Mouse (Mus musculus) frontal cortex, adult (tissue): Measurements from ENCODE around the gene Sdsl.

Experiments used
- ATAC-seq: cut with Nextera tagmentation; 2 replicates; pipeline ENCODE4 v1.9.2; 2017; ENCODE audit warnings: mild to moderate bottlenecking, moderate library complexity, mixed read lengths; ENCODE audit not compliant: low TSS enrichment

Gene Sdsl

GRCm38 (mm10) chr5:120495064-120495702 lies 22.6 kb upstream of the Sdsl start:
- peak; percentile 32 for ATAC-seq

DNA sequence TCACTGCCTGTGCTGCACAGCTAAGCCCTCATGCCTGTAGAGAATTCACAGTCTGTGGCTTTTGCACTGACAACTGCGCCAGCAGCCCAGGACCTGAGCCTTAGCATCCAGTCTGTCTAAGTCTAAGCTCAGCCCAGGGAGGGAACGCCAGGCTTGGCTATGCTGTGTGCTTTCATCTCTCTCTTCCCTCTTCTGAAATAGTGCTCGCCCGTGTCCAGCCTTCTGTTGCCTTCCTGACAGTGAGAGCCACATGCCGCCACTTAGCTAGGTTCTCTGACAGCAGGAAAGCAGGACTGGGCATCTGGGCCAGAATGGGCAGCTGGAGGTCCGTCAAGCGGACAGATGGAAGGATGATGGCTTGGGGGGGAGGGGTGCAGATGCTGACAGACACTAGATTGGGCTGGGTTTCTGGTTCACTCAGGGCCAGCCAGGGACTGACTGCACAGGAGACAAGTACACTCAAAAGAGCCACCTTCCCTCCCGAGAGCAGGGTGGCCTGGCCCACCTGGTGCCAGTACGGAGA lies 21.3 kb upstream of the Sdsl start:
- ATAC-seq = 0 out of 2 replicates have a peak, but pooled peaks have one; percentile 31

DNA sequence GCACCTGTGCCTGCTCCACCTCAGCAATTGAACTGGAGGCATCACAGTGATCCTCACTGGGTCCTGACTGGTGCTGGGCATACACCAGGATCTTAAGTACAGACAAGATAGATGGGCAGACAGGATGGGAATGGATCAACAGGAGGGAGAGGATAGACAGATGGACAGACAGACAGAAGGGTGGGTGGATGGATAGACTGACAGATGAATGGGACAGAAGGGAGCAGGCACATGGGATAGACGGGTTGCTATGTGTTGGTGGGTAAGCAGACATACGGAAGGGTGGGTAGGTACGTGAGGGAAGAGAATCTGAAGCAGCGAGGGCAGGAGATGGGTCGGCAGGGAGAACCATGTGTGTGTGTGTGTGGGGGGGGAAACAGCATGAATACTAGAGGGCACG lies 20.8 kb upstream of the Sdsl start:
- no peak for ATAC-seq

- ATAC-seq = 0 out of 2 replicates have a peak, but pooled peaks have one; percentile 41
These were observed 19.8 kb upstream of the Sdsl start for GRCm38 (mm10) chr5:120492437-120492836.

- no peak for ATAC-seq
These were observed 18.1 kb upstream of the Sdsl start for GRCm38 (mm10) chr5:120490679-120491192.

GRCm38 (mm10) chr5:120487844-120488243 lies 15.2 kb upstream of the Sdsl start:
- no peak for ATAC-seq

- ATAC-seq = no peak
These were observed 10.8 kb upstream of the Sdsl start for GRCm38 (mm10) chr5:120483399-120483798.

- ATAC-seq = no peak
These were observed 8.6 kb upstream of the Sdsl start for GRCm38 (mm10) chr5:120481205-120481604.

- ATAC-seq = no peak
These were observed 6.9 kb upstream of the Sdsl start for GRCm38 (mm10) chr5:120479538-120479937.

DNA sequence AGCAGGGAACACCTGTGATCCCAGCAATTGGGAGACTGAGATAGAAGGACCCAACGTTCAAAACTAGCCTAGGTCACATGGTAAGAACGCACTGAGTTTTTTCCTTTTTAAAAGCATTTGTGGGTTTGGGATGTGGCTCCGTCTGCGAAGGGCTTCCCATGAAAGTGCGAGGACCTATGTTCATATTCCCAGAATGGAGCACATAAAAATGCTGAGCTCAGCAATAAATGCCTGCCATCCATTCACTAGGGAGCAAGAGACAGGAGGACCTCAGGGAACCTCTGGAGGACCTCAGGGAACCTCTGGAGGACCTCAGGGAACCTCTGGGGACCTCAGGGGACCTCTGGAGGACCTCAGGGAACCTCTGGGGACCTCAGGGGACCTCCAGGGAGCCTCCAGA lies 5.4 kb upstream of the Sdsl start:
- no peak for ATAC-seq

- ATAC-seq = no peak
These were observed 3.7 kb upstream of the Sdsl start, which contains the start of gene Sds for GRCm38 (mm10) chr5:120476296-120476695. TSS of gene Sds (plus strand) at chr5:120476526.

- no peak for ATAC-seq
These were observed 3.3 kb upstream of the Sdsl start for GRCm38 (mm10) chr5:120475861-120476260.

- no peak for ATAC-seq
These were observed 751 bp upstream of the Sdsl start for GRCm38 (mm10) chr5:120473361-120473760.

GRCm38 (mm10) chr5:120471538-120471937 lies 1.1 kb downstream of the Sdsl start:
- no peak for ATAC-seq

DNA sequence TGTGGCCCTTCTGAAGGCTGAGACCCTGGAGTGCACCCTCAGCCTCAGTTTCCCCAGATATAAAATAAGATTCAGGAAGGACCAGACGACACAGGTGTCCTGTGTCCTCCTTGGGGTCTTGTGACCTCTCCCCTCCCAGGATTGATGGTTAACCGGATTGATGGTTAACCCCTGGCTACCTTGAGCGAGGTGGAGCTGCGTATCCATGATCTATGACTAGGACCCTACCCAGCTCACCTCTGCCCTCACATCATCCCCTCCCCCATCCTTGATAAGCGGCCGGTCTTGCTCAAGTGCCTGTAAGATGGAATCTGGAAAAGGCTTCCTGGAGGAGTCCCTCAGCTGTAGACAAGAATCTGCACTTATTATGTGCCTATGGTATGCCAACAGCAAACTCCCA lies 3.8 kb downstream of the Sdsl start:
- no peak for ATAC-seq

- no peak for ATAC-seq
These were observed 4.3 kb downstream of the Sdsl start for GRCm38 (mm10) chr5:120468336-120468735.

- no peak for ATAC-seq
These were observed 5.6 kb downstream of the Sdsl start for GRCm38 (mm10) chr5:120467026-120467425.

GRCm38 (mm10) chr5:120465860-120466259 lies 6.8 kb downstream of the Sdsl start:
- no peak for ATAC-seq

GRCm38 (mm10) chr5:120465062-120465461 lies 7.5 kb downstream of the Sdsl start:
- no peak for ATAC-seq

- no peak for ATAC-seq
These were observed 8.3 kb downstream of the Sdsl start for GRCm38 (mm10) chr5:120464321-120464720.

DNA sequence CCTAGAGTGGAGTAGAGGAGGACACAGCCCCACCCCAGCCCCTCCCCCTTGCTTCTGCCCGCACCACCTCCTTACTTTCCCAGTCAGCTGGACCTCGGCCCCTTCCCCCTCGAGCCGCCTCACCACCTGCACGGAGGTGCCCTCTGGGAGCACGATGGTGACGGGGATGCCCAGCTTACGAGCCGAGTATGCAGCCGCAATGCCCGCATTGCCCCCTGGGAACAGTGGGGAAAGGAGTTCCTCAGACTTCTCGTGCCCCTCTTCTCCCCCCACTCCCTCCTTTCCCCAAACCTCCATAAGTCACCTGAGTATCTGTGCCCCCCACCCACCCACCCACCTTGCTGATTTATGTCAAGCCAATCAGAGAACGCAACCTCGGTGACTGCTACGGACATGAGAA lies 10.7 kb downstream of the Sdsl start:
- no peak for ATAC-seq

DNA sequence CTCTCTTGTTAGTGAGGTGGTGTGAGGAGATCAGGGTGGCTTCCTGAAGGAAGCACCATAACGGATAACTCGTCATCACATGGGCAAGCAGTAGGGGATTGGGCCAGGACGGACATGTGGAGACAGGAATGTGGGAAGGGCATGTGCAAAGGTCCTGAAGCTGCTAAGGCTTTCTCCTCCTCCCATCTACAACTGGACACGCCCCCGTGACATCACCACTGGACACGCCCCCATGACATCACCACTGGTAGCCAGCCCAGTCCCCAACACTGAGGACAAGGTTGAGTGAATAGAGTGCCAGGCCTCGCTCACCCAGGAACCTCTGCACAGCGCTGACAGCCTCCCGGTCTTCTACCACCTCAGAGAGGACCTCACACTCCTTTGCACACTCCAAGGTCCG lies 13.5 kb downstream of the Sdsl start:
- no peak for ATAC-seq

- no peak for ATAC-seq
These were observed 15.0 kb downstream of the Sdsl start for GRCm38 (mm10) chr5:120457628-120458027.
